In genomic region chr14:104511664-104512063, GRCm38 (mm10) we compare ENCODE assay signal across 20 mouse cellular contexts. TPM values are rescaled to one million over a fixed set of nuclear protein-coding genes. Genes with fewer than 3 reads are reported as not detected.
"Had no signal": no experiment of that assay in that cellular context is flagged by ENCODE, and none has a peak within 500 bp of the region (broad histone marks: within the 10 kb centered on the region; RNA-seq: fewer than 3 reads in every experiment).

No protein-coding gene starts in this region.

- DNase-seq: liver, postnatal 0 days; lung, adult 2 months; lung, postnatal 14 days; lung, postnatal 36 days; right cerebral cortex, postnatal 14 days; thymus, adult 2 months; thymus, postnatal 25 days; thymus, postnatal 4 days had no signal

- ATAC-seq: liver, postnatal 0 days; lung, postnatal 0 days; midbrain, embryonic 13.5 days; midbrain, embryonic 15.5 days had no signal

- H3K27ac ChIP-seq: lung, embryonic 15.5 days; macrophage; midbrain, embryonic 13.5 days; midbrain, embryonic 15.5 days; neural tube, embryonic 12.5 days; stomach, embryonic 15.5 days; stomach, postnatal 0 days had no signal

- H3K4me2 ChIP-seq: lung, embryonic 15.5 days; midbrain, embryonic 11.5 days; midbrain, embryonic 13.5 days; midbrain, embryonic 15.5 days; neural tube, embryonic 12.5 days; stomach, embryonic 15.5 days had no signal

- H3K9me3 ChIP-seq: lung, embryonic 15.5 days; megakaryocyte, embryonic 14.5 days; midbrain, embryonic 13.5 days; midbrain, embryonic 15.5 days; neural tube, embryonic 12.5 days; stomach, embryonic 15.5 days had no signal

- H3K4me1 ChIP-seq: lung, embryonic 15.5 days; midbrain, embryonic 13.5 days; midbrain, embryonic 15.5 days; neural tube, embryonic 12.5 days; stomach, embryonic 15.5 days had no signal

- H3K27me3 ChIP-seq: lung, embryonic 15.5 days; megakaryocyte, embryonic 14.5 days; midbrain, embryonic 13.5 days; midbrain, embryonic 15.5 days; neural tube, embryonic 12.5 days; stomach, embryonic 15.5 days had no signal

- H3K9ac ChIP-seq: liver, postnatal 0 days; lung, embryonic 15.5 days; midbrain, embryonic 13.5 days; midbrain, embryonic 15.5 days; neural tube, embryonic 12.5 days; stomach, embryonic 15.5 days had no signal

- H3K4me3 ChIP-seq: lung, embryonic 15.5 days; megakaryocyte, embryonic 14.5 days; midbrain, embryonic 13.5 days; midbrain, embryonic 15.5 days; neural tube, embryonic 12.5 days; stomach, embryonic 15.5 days had no signal

RNA-seq across cellular contexts. Expression of gene Pou4f1, which starts 43.9 kb away (rescaled TPM):
- total RNA-seq: monocyte, adult 5-6 weeks; neutrophil, adult 5-6 weeks had no signal
- polyA plus RNA-seq: macrophage had no signal
